Mouse (Mus musculus) lung, postnatal 0 days (tissue): ENCODE results near the gene Ccdc63. TPM values are rescaled to one million over a fixed set of nuclear protein-coding genes. Genes with fewer than 3 reads are reported as not detected.

Experiments
- ATAC-seq: fragments of 200-750 bp; cut with Nextera tagmentation; 2 replicates; pipeline ENCODE4 v1.8.0; 2017; ENCODE audit warnings: moderate library complexity
- DNase-seq: peaks from one replicate; pipeline ENCODE4 v3.0.0-alpha.2; 2016; ENCODE audit warnings: low spot score
- H3K27ac ChIP-seq: fragments of 300-500 bp; sonication (generic); 2 replicates; pipeline ENCODE4 v1.5.1; 2014; ENCODE audit warnings: antibody characterized with exemption, mild to moderate bottlenecking, low read length, mixed read lengths
- H3K27me3 ChIP-seq: fragments of 300-500 bp; sonication (generic); replicated peaks from 2 replicates; pipeline ENCODE4 v1.6.1; 2014; ENCODE audit warnings: low read length, mixed read lengths; ENCODE audit not compliant: insufficient read depth
- H3K36me3 ChIP-seq: fragments of 300-500 bp; sonication (generic); 2 replicates; pipeline ENCODE4 v1.6.1; 2014; ENCODE audit warnings: low read length, mixed read lengths; ENCODE audit not compliant: insufficient read depth
- H3K4me1 ChIP-seq: fragments of 300-500 bp; sonication (generic); 2 replicates; pipeline ENCODE4 v1.6.1; 2014; ENCODE audit warnings: antibody characterized with exemption, low read depth, low read length, mixed read lengths; ENCODE audit not compliant: insufficient read depth
- H3K4me2 ChIP-seq: fragments of 300-500 bp; sonication (generic); replicated peaks from 2 replicates; pipeline ENCODE4 v1.6.1; 2014; ENCODE audit warnings: low read depth, mild to moderate bottlenecking, low read length, moderate library complexity, mixed read lengths
- H3K4me3 ChIP-seq: fragments of 300-500 bp; sonication (generic); 2 replicates; pipeline ENCODE4 v1.5.1; 2014; ENCODE audit warnings: low read depth, low read length
- H3K9ac ChIP-seq: fragments of 300-500 bp; sonication (generic); replicated peaks from 2 replicates; pipeline ENCODE4 v1.6.1; 2014; ENCODE audit warnings: low read depth, mild to moderate bottlenecking
- H3K9me3 ChIP-seq: fragments of 300-500 bp; sonication (generic); 2 replicates; pipeline ENCODE4 v1.6.1; 2016; ENCODE audit warnings: low read length, mixed read lengths
- CTCF ChIP-seq: IDR thresholded peaks from 2 replicates; pipeline ENCODE4 v1.5.1; 2016; ENCODE audit warnings: antibody characterized with exemption, mild to moderate bottlenecking
- EP300 ChIP-seq: IDR thresholded peaks from 2 replicates; pipeline ENCODE4 v1.6.1; 2016; ENCODE audit warnings: antibody characterized with exemption, mild to moderate bottlenecking, control low read depth
- WGBS: fragments of 180-500 bp; shearing (Covaris S2); extraction: QIAGEN DNeasy Blood & Tissue Kit; methylation state at CpG from one replicate; pipeline ENCODE4 v1.1.7; 2014; 5-methylcytosine and 5-hydroxymethylcytosine counted together
- polyA plus RNA-seq: library from polyadenylated mRNA; unstranded; fragments of >200 nt; fragmentation: Nextera tagmentation; extraction: Ambion mirVana; gene quantifications from 2 replicates; pipeline ENCODE4 v1.2.1, GENCODE M21; 2015

The Ccdc63 gene
- polyA plus RNA-seq, 1 experiment from 2014 or later: 0.18 TPM

GRCm38 (mm10) chr5:122163194-122163593 lies 22.6 kb upstream of the Ccdc63 start:
- Histone ChIP-seq H3K9ac (no peak overlapping the region), H3K4me2 (no peak overlapping the region), H3K27me3 (no peaks in the 10 kb centered on the region), H3K4me1 (peaks cover 13% of the 10 kb centered on the region; the same call in 1 of the 2 replicates), H3K9me3 (no peaks in the 10 kb centered on the region), H3K27ac (no peak overlapping the region), H3K36me3 (0 out of 2 replicates have a peak, but pooled peaks cover 4% of the 10 kb centered on the region), H3K4me3 (no peak overlapping the region)
- TF ChIP-seq CTCF: no peak
- no peak for TF ChIP-seq EP300
- WGBS: 47% methylated on average over 6 of the region's 6 CpGs
- no peak for DNase-seq
- no peak for ATAC-seq

- Histone ChIP-seq H3K9me3 (no peaks in the 10 kb centered on the region), H3K4me2 (peak overlapping the region; percentile 77), H3K4me1 (peaks cover 4% of the 10 kb centered on the region; the same call in 1 of the 2 replicates), H3K36me3 (0 out of 2 replicates have a peak, but pooled peaks cover 4% of the 10 kb centered on the region), H3K4me3 (peak overlapping the region; percentile 67), H3K27ac (peak overlapping the region; percentile 54), H3K9ac (peak overlapping the region; percentile 83), H3K27me3 (no peaks in the 10 kb centered on the region)
- 1% methylated on average over 39 of the region's 42 CpGs for WGBS
- DNase-seq (peak; percentile 37), ATAC-seq (peak; percentile 19; the same call in 1 of the 2 replicates)
- TF ChIP-seq EP300 (no peak), CTCF (no peak)
Measured at GRCm38 (mm10) chr5:122158557-122159515, 18.2 kb upstream of the Ccdc63 start.

DNA sequence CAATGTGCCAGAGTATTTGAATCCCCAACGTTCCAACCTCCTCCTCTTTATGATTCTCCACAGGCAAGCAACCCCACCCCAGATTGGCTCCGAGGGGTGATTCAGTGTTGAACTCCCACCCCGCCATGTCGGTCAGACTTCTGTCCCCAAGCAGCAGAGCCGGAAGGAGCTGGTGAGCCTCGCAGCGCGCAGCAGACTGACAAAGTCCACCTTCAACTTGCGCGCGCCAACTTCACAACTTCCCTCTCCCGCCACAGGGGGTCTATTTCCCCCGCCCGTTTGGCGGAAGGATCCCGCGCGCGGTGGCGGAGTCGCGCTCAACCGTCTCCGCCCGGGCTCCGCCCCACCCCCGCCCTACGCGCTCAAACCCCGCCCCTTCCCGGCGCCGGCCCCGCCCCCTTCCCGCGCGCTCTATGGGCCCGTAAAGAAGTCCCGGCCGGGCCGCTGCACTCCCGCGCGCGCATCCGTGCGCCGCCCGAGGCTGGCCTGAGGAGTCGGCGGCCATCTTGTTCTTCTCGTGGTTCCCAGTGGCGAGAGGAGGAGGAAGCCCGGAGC lies 17.3 kb upstream of the Ccdc63 start, which contains the start of gene Ppp1cc:
Gene Ppp1cc (plus strand): TSS at position 452 of the 555 bp plus-strand sequence.
- no peaks in the 10 kb centered on the region for H3K9me3 ChIP-seq
- peak within 1 kb of the TSS; percentile 83 for H3K9ac ChIP-seq
- no peaks in the 10 kb centered on the region for H3K36me3 ChIP-seq
- no peaks in the 10 kb centered on the region for H3K27me3 ChIP-seq
- TF ChIP-seq EP300: peak; percentile 50; the same call in 1 of the 2 replicates
- TF ChIP-seq CTCF: peak; percentile 59
- peak; percentile 97 for ATAC-seq
- peaks cover 4% of the 10 kb centered on the region; the same call in 1 of the 2 replicates for H3K4me1 ChIP-seq
- WGBS: 0% methylated on average over 28 of the region's 54 CpGs
- peak; percentile 95 for DNase-seq
- peak within 1 kb of the TSS; percentile 77 for H3K4me2 ChIP-seq
- H3K27ac ChIP-seq: peak within 1 kb of the TSS; percentile 83
- H3K4me3 ChIP-seq: peak within 1 kb of the TSS; percentile 67

- Histone ChIP-seq H3K36me3 (no peaks in the 10 kb centered on the region), H3K27me3 (no peaks in the 10 kb centered on the region), H3K9me3 (no peaks in the 10 kb centered on the region), H3K4me2 (no peak overlapping the region), H3K4me3 (no peak overlapping the region), H3K4me1 (no peaks in the 10 kb centered on the region; the same call in 1 of the 2 replicates), H3K27ac (no peak overlapping the region), H3K9ac (no peak overlapping the region)
- TF ChIP-seq EP300 (no peak), CTCF (no peak)
- DNase-seq: no peak
- 56% methylated on average over 2 of the region's 2 CpGs for WGBS
- ATAC-seq: no peak
Measured at GRCm38 (mm10) chr5:122156486-122156885, 15.9 kb upstream of the Ccdc63 start.

- DNase-seq (no peak), ATAC-seq (no peak)
- no peaks in the 10 kb centered on the region; the same call in 1 of the 2 replicates for H3K4me1 ChIP-seq
- TF ChIP-seq EP300 (no peak), CTCF (no peak)
- H3K9ac ChIP-seq: no peak overlapping the region
- no peak overlapping the region for H3K4me3 ChIP-seq
- no peaks in the 10 kb centered on the region for H3K27me3 ChIP-seq
- 0 out of 2 replicates have a peak overlapping the region, but pooled peaks have one; percentile 20 for H3K27ac ChIP-seq
- H3K36me3 ChIP-seq: no peaks in the 10 kb centered on the region
- H3K9me3 ChIP-seq: no peaks in the 10 kb centered on the region
- H3K4me2 ChIP-seq: no peak overlapping the region
Measured at GRCm38 (mm10) chr5:122155613-122156012, 15.0 kb upstream of the Ccdc63 start.

DNA sequence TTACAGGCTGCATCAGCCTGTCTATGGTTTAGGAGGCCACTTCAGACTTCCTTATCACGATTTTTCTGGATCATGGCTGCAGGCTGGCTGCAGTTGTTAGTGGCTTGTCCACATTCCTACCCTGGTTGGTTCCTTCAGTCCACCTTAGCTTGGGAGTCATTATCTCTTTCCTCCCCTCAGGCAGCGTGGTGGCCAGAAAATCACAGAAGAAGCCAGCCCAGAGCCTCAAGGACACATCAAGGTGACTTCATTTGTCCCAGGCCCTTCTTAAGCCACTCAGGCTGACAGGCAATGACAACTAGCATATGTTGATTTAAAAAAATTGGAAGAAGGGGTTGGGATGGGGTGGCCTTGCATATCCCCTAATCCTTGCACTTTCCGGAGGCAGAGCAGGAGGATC lies 14.2 kb upstream of the Ccdc63 start:
- Histone ChIP-seq H3K4me2 (no peak overlapping the region), H3K4me1 (no peaks in the 10 kb centered on the region), H3K36me3 (no peaks in the 10 kb centered on the region), H3K27me3 (no peaks in the 10 kb centered on the region), H3K27ac (0 out of 2 replicates have a peak overlapping the region, but pooled peaks have one; percentile 32), H3K9ac (no peak overlapping the region), H3K9me3 (no peaks in the 10 kb centered on the region), H3K4me3 (no peak overlapping the region)
- ATAC-seq (no peak), DNase-seq (no peak)
- WGBS: 57% methylated on average over 3 of the region's 3 CpGs
- TF ChIP-seq EP300: no peak
- no peak for TF ChIP-seq CTCF
